Mouse (Mus musculus): ENCODE data around the gene Ccndbp1. TPM values are rescaled to one million over a fixed set of nuclear protein-coding genes. Genes with fewer than 3 reads are reported as not detected.
"Not testable (repeated sequence)": the region's sequence is repeated elsewhere in the genome, so short reads cannot be mapped to it uniquely, and the experiment has no call there.

The Ccndbp1 gene
- polyA plus RNA-seq, 1 experiment from 2014 or later, result 44.9 TPM

DNA sequence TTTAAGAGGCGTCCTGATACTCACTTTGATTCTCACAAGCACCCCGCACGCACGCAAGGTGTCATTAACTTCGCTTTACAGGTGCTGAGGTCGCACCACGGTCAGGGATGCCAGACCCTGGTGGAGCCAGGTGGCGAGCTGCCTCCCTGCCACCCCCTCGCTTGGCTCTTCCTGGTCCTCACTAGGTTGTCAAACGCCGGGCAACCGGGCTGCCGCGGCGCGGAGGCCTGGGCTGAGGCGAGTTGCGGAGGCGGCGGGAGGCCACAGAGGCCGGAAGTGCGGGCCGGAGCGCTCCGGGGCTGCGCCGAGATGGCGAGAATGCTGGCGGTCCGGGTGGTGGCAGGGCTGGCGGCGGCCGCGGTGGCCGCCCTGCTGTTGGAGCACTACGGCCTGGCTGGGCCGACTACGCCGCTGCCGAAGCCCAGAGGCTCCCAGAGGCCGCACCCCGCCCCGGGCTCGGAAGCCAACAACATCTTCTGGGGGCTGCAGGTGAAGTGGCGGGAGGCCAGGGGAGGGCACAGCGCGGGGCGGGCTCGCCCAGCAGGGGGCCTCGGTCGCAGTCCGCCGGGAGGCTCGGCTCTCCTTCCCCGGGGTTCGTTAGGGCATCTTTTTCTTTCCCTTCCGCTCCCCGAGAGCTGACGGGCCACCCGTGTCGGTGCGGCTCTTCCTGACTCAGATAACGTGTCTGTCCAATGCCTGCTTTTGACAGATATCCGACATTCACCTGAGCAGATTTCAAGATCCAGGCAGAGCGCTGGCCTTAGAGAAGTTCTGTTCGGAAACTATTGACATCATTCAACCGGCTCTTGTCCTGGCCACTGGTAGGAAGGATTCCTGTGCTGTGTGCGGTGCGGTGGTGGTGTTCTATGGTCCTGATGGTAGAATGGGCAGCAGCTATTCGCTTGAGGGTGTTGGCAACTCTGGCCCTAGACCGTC lies 30.9 kb upstream of the Ccndbp1 start, which contains the start of gene Tmem62:
Gene Tmem62 (plus strand): TSS at position 28 of the 936 bp plus-strand sequence.
- Histone ChIP-seq H3K4me1 (peaks cover 5% of the 10 kb centered on the region; the same call in 1 of the 2 replicates), H3K9ac (peak within 1 kb of the TSS; percentile 84), H3K4me2 (peak within 1 kb of the TSS; percentile 94), H3K4me3 (replicated peaks) (peak within 1 kb of the TSS; percentile 81), H3K36me3 (replicated peaks) (no peaks in the 10 kb centered on the region; the same call in 1 of the 2 replicates), H3K27me3 (no peaks in the 10 kb centered on the region), H3K9me3 (no peaks in the 10 kb centered on the region), H3K27ac (peak within 1 kb of the TSS; percentile 80)
- WGBS, result 2% methylated on average over 71 of the region's 71 CpGs
- peak; percentile 75 for ATAC-seq (ENCODE audit: low FRiP score)

DNA sequence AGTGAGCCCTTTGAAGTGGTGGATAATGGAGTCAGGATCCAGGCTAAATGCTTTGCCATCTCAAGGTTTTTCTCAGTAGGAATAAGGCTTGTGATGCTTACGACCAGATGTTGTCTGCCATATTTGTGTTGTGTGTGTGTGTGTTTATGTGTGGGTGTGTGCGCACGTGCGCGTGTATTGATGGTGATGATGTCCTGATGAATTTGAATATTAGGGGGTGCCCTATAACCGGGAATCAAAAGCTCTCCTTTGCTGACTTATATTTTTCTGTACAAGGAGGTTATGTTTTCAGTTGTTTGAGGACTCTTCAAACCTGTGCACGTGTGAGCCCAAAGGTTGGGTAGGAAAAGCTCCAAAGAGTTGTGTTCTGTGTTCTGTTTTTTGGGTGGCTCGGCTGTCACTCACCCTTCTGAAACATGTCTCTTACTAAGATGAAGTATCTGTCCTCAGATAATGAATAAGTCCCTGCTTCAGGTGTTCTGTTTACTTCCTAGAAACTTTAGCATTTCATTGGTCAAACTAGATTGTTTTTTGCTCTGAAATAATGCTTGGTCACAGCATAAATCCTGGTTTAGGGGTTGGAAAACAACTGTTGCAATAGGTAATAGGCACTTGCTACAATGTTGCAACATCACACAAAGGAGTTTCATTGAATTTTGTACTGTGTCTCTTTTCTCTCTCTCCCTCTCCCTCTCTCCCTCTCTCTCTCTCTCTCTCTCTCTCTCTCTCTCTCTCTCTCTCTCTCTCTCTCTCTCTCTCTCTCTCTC lies 30.1 kb upstream of the Ccndbp1 start:
- Histone ChIP-seq H3K27ac (no peak overlapping the region), H3K27me3 (no peaks in the 10 kb centered on the region), H3K4me2 (peak overlapping the region; percentile 94), H3K4me3 (replicated peaks) (peak overlapping the region; percentile 81), H3K36me3 (replicated peaks) (no peaks in the 10 kb centered on the region; the same call in 1 of the 2 replicates), H3K9me3 (no peaks in the 10 kb centered on the region), H3K9ac (peak overlapping the region; percentile 84; the same call in 1 of the 2 replicates), H3K4me1 (peaks cover 5% of the 10 kb centered on the region; the same call in 1 of the 2 replicates)
- WGBS, result 81% methylated on average over 8 of the region's 8 CpGs
- no peak; the same call in 1 of the 2 replicates for ATAC-seq (ENCODE audit: low FRiP score)

DNA sequence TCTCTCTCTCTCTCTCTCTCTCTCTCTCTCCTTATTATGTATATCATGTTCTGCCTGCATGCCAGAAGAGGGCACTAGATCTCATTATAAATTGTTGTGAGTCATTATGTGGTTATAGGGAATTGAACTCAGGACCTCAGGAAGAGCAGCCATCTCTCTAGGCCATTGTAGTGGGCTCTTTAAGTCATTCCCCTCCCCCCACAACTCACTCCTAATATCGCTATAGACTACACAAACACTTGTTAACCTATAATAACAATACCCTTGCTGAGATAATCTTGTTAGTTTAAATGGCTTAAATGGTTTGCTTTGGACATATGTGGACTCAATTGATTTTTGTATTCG lies 29.5 kb upstream of the Ccndbp1 start:
- Histone ChIP-seq H3K4me2 (no peak overlapping the region), H3K4me1 (peaks cover 7% of the 10 kb centered on the region; the same call in 1 of the 2 replicates), H3K9ac (no peak overlapping the region), H3K36me3 (replicated peaks) (no peaks in the 10 kb centered on the region; the same call in 1 of the 2 replicates), H3K27ac (no peak overlapping the region), H3K4me3 (replicated peaks) (no peak overlapping the region), H3K9me3 (no peaks in the 10 kb centered on the region), H3K27me3 (no peaks in the 10 kb centered on the region)
- WGBS, result 53% methylated on average over 2 of the region's 2 CpGs
- no peak for ATAC-seq (ENCODE audit: low FRiP score)

DNA sequence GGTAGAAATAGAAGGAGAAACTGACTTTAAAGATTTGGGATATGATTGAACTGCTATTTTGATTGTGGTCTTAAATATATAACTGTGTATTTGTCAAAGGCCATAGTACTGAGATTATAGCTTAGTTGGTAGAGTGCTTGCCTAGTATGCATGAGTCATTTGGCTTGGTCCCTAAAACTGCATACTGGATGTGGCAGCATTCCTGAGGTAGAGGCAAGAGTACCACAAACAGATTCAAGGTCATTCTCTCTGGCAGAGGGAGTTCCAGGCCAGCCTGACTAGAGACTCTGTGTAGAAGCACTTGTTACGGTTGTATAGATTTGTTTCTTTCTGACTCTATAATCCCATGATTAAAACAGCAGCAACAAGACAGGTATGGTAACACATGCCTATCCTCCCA lies 28.4 kb upstream of the Ccndbp1 start:
- no peaks in the 10 kb centered on the region; the same call in 1 of the 2 replicates for H3K36me3 ChIP-seq (replicated peaks)
- no peaks in the 10 kb centered on the region for H3K27me3 ChIP-seq
- peaks cover 8% of the 10 kb centered on the region; the same call in 1 of the 2 replicates for H3K4me1 ChIP-seq
- no peak overlapping the region for H3K9ac ChIP-seq
- no peak overlapping the region for H3K27ac ChIP-seq
- ATAC-seq (ENCODE audit: low FRiP score), result no peak
- no peak overlapping the region for H3K4me3 ChIP-seq (replicated peaks)
- no peaks in the 10 kb centered on the region for H3K9me3 ChIP-seq
- WGBS, result 100% methylated on average over 1 of the region's 1 CpGs
- H3K4me2 ChIP-seq, result no peak overlapping the region

DNA sequence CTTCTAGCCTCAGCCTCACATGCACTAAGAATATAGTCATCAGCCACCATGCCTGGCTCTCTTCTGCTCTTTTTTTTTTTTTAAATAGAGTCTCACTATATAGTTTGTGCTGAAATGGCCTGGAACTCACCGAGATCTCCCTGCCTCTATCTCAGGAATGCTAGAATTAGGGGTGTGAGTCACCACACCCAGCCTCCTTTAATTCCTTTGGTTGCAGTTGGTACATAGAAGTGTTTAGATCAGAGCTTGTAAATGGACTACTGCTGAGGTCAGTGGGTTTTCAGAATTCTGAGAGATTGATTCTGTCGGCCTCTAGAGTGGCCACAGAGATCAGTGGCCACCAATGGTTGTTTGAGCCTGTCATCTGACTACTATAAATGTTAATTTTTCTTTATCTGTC lies 27.3 kb upstream of the Ccndbp1 start:
- ATAC-seq (ENCODE audit: low FRiP score), result no peak
- WGBS, result 76% methylated on average over 2 of the region's 2 CpGs
- H3K4me3 ChIP-seq (replicated peaks), result no peak overlapping the region

DNA sequence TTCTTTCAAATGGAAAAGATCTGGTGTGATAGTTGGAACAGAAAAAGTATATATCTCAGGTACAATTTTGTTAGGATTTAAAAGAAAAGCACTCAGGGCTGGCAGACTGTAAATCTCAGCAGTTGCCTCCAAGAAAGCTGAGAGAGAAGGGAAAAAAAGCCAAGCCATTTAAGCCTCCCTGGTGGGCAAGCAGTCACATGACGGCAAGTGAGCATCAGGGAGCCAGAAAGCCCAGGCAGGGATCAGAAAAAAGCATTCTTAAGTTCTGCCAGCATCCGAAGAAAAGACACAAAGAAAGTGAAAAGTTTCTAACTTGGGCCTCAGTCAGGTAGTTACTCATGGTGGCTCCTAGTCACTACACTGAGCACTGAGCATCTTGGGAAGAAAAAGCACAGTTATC lies 24.6 kb upstream of the Ccndbp1 start:
- WGBS, result 3% methylated on average over 2 of the region's 2 CpGs
- no peak for ATAC-seq (ENCODE audit: low FRiP score)

More for the DNA sequence above, 27.3 kb upstream of the Ccndbp1 start:
- Histone ChIP-seq H3K27ac (no peak overlapping the region), H3K4me2 (no peak overlapping the region), H3K36me3 (replicated peaks) (no peaks in the 10 kb centered on the region; the same call in 1 of the 2 replicates), H3K9ac (no peak overlapping the region), H3K4me1 (peaks cover 8% of the 10 kb centered on the region; the same call in 1 of the 2 replicates), H3K9me3 (no peaks in the 10 kb centered on the region), H3K27me3 (no peaks in the 10 kb centered on the region)

DNA sequence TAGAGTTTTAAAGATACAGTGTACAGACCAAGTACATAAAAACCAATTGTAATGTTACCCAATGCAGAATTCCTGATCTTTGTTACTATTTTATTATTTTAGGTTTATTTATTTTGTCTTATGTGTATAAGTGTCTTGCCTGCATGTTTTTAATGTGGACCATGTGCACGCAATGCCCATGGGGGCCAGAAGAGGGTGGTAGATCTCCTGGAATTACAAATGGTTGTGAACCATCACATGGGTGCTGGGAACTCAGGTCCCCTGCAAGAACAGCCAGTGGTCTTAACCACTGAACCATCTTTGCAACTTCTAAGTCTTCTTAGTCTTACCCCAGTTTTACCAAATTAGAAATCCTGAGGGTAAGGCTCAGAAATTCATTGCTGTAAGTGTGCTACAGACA lies 23.0 kb upstream of the Ccndbp1 start:
- H3K4me1 ChIP-seq, result peaks cover 3% of the 10 kb centered on the region; the same call in 1 of the 2 replicates
- H3K27ac ChIP-seq, result no peak overlapping the region
- H3K36me3 ChIP-seq (replicated peaks), result no peaks in the 10 kb centered on the region; the same call in 1 of the 2 replicates
- H3K27me3 ChIP-seq, result no peaks in the 10 kb centered on the region
- no peak overlapping the region for H3K4me2 ChIP-seq
- H3K9ac ChIP-seq, result no peak overlapping the region
- WGBS, result 94% methylated on average over 1 of the region's 1 CpGs
- H3K9me3 ChIP-seq, result no peaks in the 10 kb centered on the region
- no peak overlapping the region for H3K4me3 ChIP-seq (replicated peaks)
- ATAC-seq (ENCODE audit: low FRiP score), result no peak

More for the DNA sequence above, 24.6 kb upstream of the Ccndbp1 start:
- Histone ChIP-seq H3K4me3 (replicated peaks) (no peak overlapping the region), H3K27me3 (no peaks in the 10 kb centered on the region), H3K4me1 (peaks cover 3% of the 10 kb centered on the region; the same call in 1 of the 2 replicates), H3K36me3 (replicated peaks) (no peaks in the 10 kb centered on the region; the same call in 1 of the 2 replicates), H3K9me3 (no peaks in the 10 kb centered on the region), H3K4me2 (no peak overlapping the region), H3K27ac (no peak overlapping the region), H3K9ac (no peak overlapping the region)

DNA sequence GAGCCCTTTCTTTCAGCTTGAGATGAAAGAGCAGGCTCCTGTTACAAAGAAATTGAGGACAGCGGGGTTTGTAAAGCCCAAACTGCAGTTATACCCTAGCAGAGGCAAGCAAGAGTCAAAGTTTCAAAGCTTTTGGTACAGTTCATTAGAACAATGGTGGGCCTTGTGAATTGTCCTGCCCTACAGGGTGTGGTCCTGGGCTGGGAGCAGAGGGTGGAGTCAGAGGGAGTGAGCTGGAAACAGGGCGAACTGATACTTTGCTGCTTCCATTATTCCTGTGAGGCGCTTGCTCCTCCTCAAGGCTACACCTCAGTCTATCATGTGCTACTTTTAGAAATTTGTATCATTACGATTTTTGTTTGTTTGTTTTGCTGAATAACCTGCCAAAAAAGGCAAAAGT lies 17.0 kb upstream of the Ccndbp1 start:
- ATAC-seq (ENCODE audit: low FRiP score), result no peak
- no peak overlapping the region for H3K4me3 ChIP-seq (replicated peaks)
- H3K27me3 ChIP-seq, result no peaks in the 10 kb centered on the region
- no peaks in the 10 kb centered on the region for H3K4me1 ChIP-seq
- no peak overlapping the region for H3K27ac ChIP-seq
- H3K9me3 ChIP-seq, result no peaks in the 10 kb centered on the region
- H3K36me3 ChIP-seq (replicated peaks), result no peaks in the 10 kb centered on the region
- WGBS, result 77% methylated on average over 4 of the region's 4 CpGs
- no peak overlapping the region for H3K4me2 ChIP-seq
- no peak overlapping the region for H3K9ac ChIP-seq

DNA sequence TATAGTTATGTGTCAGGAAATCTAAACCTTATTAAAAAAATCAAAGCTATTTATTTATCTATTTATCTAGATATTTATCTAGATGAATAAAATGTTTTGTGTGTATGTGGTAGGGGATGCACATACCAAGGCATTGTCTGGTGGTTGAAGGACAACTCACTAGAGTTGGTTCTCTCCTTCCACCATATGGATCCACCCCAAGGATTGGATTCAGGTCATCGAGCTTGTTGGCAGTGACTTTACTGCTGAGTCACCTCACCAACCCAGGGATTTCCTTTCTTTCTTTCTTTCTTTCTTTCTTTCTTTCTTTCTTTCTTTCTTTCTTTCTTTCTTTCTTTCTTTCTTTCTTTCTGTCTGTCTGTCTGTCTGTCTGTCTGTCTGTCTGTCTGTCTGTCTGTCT lies 11.6 kb upstream of the Ccndbp1 start:
- WGBS, result 74% methylated on average over 1 of the region's 1 CpGs
- not testable (repeated sequence) for H3K4me3 ChIP-seq (replicated peaks); H3K9me3 ChIP-seq; H3K9ac ChIP-seq; H3K4me2 ChIP-seq; H3K4me1 ChIP-seq; ATAC-seq (ENCODE audit: low FRiP score); H3K27me3 ChIP-seq; H3K27ac ChIP-seq; H3K36me3 ChIP-seq (replicated peaks)

DNA sequence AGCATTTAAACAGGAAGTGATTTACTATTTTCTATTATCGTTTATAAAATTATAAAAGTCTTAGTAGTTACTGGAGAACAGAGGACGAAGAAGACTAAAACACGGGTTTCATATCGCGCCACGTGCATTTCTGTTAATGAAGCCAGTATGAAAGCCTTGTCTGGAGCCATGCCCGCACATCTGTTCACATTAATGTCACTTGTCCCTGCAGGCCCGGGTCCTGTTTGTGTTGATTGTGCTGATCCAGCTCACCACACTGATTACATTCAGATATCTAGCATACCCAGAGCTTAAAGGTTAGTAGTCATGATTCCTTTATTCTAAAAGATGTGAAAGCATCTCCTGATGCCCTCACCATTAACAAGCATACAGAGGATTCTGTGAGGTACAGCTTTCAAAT lies 9.3 kb upstream of the Ccndbp1 start:
- no peaks in the 10 kb centered on the region for H3K4me1 ChIP-seq
- 91% methylated on average over 8 of the region's 8 CpGs for WGBS
- no peaks in the 10 kb centered on the region for H3K9me3 ChIP-seq
- H3K4me2 ChIP-seq, result no peak overlapping the region
- no peaks in the 10 kb centered on the region for H3K27me3 ChIP-seq
- no peak overlapping the region for H3K9ac ChIP-seq
- H3K27ac ChIP-seq, result no peak overlapping the region
- ATAC-seq (ENCODE audit: low FRiP score), result no peak
- no peaks in the 10 kb centered on the region for H3K36me3 ChIP-seq (replicated peaks)
- no peak overlapping the region for H3K4me3 ChIP-seq (replicated peaks)

DNA sequence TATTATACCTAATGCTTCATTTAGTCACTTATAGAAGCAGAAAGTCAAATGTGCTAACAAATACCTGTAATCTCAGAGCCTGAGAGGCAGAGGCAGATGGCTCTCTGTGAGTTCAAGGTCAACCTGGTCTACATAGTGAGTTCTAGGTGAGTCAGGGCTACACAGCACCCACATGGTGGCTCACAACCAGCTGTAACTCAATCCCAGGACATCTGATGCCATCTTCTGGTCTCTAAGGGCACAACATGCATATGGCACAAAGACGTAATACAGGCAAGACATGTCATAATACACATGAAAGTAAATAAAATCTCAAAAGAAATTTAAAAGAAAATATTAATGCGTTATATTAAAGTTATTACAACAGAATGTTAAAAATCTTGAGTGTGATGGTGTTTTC lies 4.6 kb upstream of the Ccndbp1 start:
- no peak for ATAC-seq (ENCODE audit: low FRiP score)
- WGBS, result 73% methylated on average over 2 of the region's 2 CpGs
- no peaks in the 10 kb centered on the region for H3K4me1 ChIP-seq
- no peaks in the 10 kb centered on the region for H3K36me3 ChIP-seq (replicated peaks)
- no peak overlapping the region for H3K4me3 ChIP-seq (replicated peaks)
- H3K27ac ChIP-seq, result no peak overlapping the region
- no peaks in the 10 kb centered on the region for H3K9me3 ChIP-seq
- no peak overlapping the region for H3K4me2 ChIP-seq
- no peaks in the 10 kb centered on the region for H3K27me3 ChIP-seq
- H3K9ac ChIP-seq, result no peak overlapping the region

All from forebrain, embryonic 12.5 days (tissue).